Mouse (Mus musculus) limb, embryonic 14.5 days (tissue): Measurements from ENCODE around the gene Rab20. TPM values are rescaled to one million over a fixed set of nuclear protein-coding genes. Genes with fewer than 3 reads are reported as not detected.
A peak's percentile ranks its signal among the peaks of the same experiment; 100 is the strongest.

Experiments
- ATAC-seq: fragments of 200-750 bp; cut with Nextera tagmentation; 2 replicates; pipeline ENCODE4 v1.8.0; 2017; ENCODE audit warnings: low read depth, moderate number of reproducible peaks, moderate TSS enrichment; ENCODE audit not compliant: low FRiP score
- DNase-seq: peaks from one replicate; pipeline ENCODE4 v3.0.0-alpha.2; 2015; ENCODE audit warnings: low spot score
- H3K27ac ChIP-seq: fragments of 300-500 bp; sonication (generic); replicated peaks from 2 replicates; pipeline ENCODE4 v1.5.1; 2014; ENCODE audit warnings: low read depth, mild to moderate bottlenecking, low read length, moderate library complexity, mixed read lengths
- H3K27me3 ChIP-seq: fragments of 300-500 bp; sonication (generic); 2 replicates; pipeline ENCODE4 v1.6.1; 2014; ENCODE audit warnings: low read length, mixed read lengths; ENCODE audit not compliant: control insufficient read depth, insufficient read depth
- H3K36me3 ChIP-seq: fragments of 300-500 bp; sonication (generic); 2 replicates; pipeline ENCODE4 v1.6.1; 2014; ENCODE audit warnings: mild to moderate bottlenecking, low read length, moderate library complexity, mixed read lengths; ENCODE audit not compliant: control insufficient read depth, insufficient read depth
- H3K4me1 ChIP-seq: fragments of 300-500 bp; sonication (generic); 2 replicates; pipeline ENCODE4 v1.6.1; 2014; ENCODE audit warnings: antibody characterized with exemption, low read length, mixed read lengths; ENCODE audit not compliant: control insufficient read depth, insufficient read depth
- H3K4me2 ChIP-seq: fragments of 300-500 bp; sonication (generic); replicated peaks from 2 replicates; pipeline ENCODE4 v1.6.1; 2014; ENCODE audit warnings: low read depth, mild to moderate bottlenecking, low read length, moderate library complexity; ENCODE audit not compliant: severe bottlenecking
- H3K4me3 ChIP-seq: fragments of 300-500 bp; sonication (generic); replicated peaks from 2 replicates; pipeline ENCODE4 v1.5.1; 2014; ENCODE audit warnings: low read length
- H3K9ac ChIP-seq: fragments of 300-500 bp; sonication (generic); 2 replicates; pipeline ENCODE4 v1.6.1; 2014; ENCODE audit warnings: mild to moderate bottlenecking, low read depth, low read length, moderate library complexity; ENCODE audit not compliant: severe bottlenecking
- H3K9me3 ChIP-seq: fragments of 300-500 bp; sonication (generic); 2 replicates; pipeline ENCODE4 v1.6.1; 2016; ENCODE audit warnings: low read length; ENCODE audit not compliant: control insufficient read depth
- POLR2A ChIP-seq: fragments of 200-500 bp; IDR thresholded peaks from 2 replicates; pipeline ENCODE4 v1.8.0; 2012; ENCODE audit warnings: inconsistent platforms, mild to moderate bottlenecking, moderate library complexity, borderline replicate concordance; ENCODE audit not compliant: insufficient read depth, insufficient read length; ENCODE audit errors: extremely low read depth
- WGBS: fragments of 180-500 bp; shearing (Covaris S2); extraction: QIAGEN DNeasy Blood & Tissue Kit; methylation state at CpG from one replicate; pipeline ENCODE4 v1.1.7; 2014; 5-methylcytosine and 5-hydroxymethylcytosine counted together
- polyA plus RNA-seq, 2 experiments: library from polyadenylated mRNA; depleted of rRNA in 1 of 2; stranded (reverse) in 1 of 2; unstranded in 1 of 2; fragments of >200 nt; fragmentation: Nextera tagmentation in 1 of 2; extraction: Ambion mirVana in 1 of 2; gene quantifications; 2 replicates each; pipeline versions ENCODE4 v1.2.1 to v1.2.3; 2012 to 2014

Rab20 gene
- polyA plus RNA-seq (2012; rRNA removed) (1.6 and 1.8 TPM in 2 replicates), polyA plus RNA-seq (2014; fragmentation: Nextera tagmentation; extraction: Ambion mirVana) (1.7 and 2.1 TPM in 2 replicates)

DNA sequence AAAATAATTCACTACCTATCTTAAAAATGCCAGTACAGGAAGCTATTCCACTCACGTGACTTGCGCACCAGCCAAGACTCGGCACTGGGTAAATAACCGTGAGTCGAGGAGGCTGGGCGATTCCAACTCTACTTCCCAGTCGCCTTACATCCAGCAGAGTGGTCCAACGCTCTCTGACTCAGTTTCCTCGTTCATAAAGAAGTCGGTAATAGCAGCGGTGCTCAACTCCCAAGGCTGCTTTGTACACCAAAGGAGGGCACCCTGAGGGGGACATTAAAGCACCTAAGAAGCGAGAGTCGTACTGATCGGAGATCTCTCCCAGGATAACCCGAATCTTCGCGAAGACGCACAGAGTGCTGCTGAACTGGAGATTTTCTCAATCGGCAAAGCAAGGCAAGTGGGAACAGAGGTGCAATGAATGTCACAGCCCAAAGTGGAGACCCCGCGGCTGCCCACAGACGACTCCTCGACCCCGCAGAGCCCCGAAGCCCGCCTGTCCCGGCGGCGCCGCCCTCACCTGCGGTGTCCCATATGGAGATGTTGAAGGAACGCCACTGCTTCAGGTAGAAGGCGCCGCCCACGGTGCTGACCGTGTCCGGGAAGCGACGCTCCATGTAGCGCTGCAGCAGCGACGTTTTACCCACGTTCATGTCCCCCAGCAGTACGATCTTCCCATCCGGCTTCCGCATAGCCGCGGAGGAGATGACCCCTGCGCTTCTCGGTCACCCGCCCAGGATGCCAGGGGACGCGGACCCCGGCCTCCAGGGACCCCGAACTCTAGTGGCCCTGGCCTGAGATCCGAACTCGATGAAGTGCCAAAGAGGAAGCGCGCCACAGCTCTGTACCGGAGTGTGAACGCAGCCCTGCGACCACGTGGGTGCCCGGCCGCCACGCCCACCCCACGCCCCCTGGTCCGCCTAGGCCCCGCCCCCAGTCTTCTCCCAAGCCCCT, at the start of gene Rab20:
Gene Rab20, minus strand, starts transcription at position 900 of the 951 bp plus-strand sequence.
- Histone ChIP-seq H3K27me3 (peaks cover 41% of the 10 kb centered on the region), H3K4me1 (peaks cover 20% of the 10 kb centered on the region), H3K9ac (peak within 1 kb of the TSS; percentile 45; the same call in 1 of the 2 replicates), H3K4me2 (peak within 1 kb of the TSS; percentile 100), H3K4me3 (peak within 1 kb of the TSS; percentile 53), H3K27ac (no peak within 1 kb of the TSS), H3K36me3 (no peaks in the 10 kb centered on the region), H3K9me3 (no peaks in the 10 kb centered on the region)
- under 1% methylated on average over 50 of the region's 69 CpGs for WGBS
- DNase-seq (peak; percentile 70), ATAC-seq (peak; percentile 81)
- TF ChIP-seq POLR2A: no peak

DNA sequence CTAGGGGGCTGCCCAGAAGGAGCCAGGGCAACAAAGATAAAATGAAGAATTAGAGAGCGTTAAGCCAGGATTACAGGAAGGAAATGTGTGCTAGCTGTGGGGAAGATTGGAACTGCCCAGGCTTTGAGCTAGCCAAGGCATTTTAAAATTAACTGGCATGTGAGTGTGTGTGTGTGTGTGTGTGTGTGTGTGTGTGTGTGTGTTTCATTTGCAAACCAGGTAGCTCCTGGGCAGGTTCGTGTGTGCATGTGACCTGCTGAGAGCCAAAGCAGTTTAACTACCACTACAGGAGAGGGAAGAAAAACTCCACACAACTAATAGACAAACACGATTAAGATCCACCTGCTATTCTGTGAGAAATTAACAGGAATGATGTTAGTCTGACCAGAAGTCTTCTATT, 44.8 kb upstream of the Rab20 start:
- H3K36me3 ChIP-seq: peaks cover 29% of the 10 kb centered on the region
- H3K4me3 ChIP-seq: no peak overlapping the region
- H3K9ac ChIP-seq: no peak overlapping the region
- no peak overlapping the region for H3K4me2 ChIP-seq
- H3K9me3 ChIP-seq: no peaks in the 10 kb centered on the region
- no peak for TF ChIP-seq POLR2A
- no peak overlapping the region for H3K27ac ChIP-seq
- ATAC-seq: no peak
- H3K27me3 ChIP-seq: no peaks in the 10 kb centered on the region
- no peaks in the 10 kb centered on the region for H3K4me1 ChIP-seq
- no peak for DNase-seq
- 82% methylated on average over 3 of the region's 3 CpGs for WGBS

DNA sequence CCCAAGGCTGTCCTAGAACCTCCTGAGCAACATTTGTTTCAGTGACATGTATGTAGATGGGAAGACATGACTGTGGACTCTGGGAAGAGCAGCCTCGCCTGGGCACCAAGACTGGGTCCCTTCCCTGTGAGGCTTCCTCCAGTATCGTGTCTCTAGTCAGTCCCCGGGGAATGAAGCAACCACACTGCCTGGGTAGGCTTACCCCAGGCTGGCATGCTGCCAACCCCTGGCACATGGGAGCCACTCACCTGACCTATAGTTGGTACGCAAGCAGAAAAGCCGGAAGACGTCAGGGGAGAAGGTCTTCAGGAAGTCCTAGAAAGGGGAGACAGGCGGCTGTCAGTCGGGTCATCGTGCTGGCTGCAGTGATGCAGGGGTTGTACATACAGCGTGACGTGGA, 40.2 kb upstream of the Rab20 start:
- H3K4me1 ChIP-seq: no peaks in the 10 kb centered on the region
- H3K36me3 ChIP-seq: peaks cover 65% of the 10 kb centered on the region
- no peak overlapping the region for H3K4me3 ChIP-seq
- no peak overlapping the region for H3K4me2 ChIP-seq
- H3K9ac ChIP-seq: no peak overlapping the region
- no peak overlapping the region for H3K27ac ChIP-seq
- DNase-seq: no peak
- no peaks in the 10 kb centered on the region for H3K9me3 ChIP-seq
- no peak for ATAC-seq
- 91% methylated on average over 11 of the region's 11 CpGs for WGBS
- TF ChIP-seq POLR2A: no peak
- no peaks in the 10 kb centered on the region for H3K27me3 ChIP-seq

DNA sequence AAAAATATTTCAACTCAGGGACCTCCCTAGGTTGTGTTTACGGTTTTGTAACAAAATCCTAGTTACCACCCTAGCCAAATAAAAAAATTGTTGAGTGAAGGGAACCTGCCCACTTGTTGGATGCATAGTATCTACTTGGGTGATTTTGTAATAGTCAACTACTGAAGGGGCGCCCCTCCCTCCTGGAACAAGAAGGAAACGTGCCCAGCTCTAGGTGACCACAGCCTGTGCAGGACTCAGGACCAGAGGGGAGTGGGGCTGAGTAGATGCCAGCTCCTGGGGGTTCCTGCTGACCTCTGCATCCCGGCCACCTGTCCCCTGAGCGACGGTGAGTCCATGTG, 39.5 kb upstream of the Rab20 start:
- Histone ChIP-seq H3K9ac (no peak overlapping the region), H3K4me3 (no peak overlapping the region), H3K4me2 (no peak overlapping the region), H3K36me3 (peaks cover 70% of the 10 kb centered on the region), H3K27ac (no peak overlapping the region), H3K9me3 (no peaks in the 10 kb centered on the region), H3K4me1 (no peaks in the 10 kb centered on the region), H3K27me3 (no peaks in the 10 kb centered on the region)
- 89% methylated on average over 6 of the region's 6 CpGs for WGBS
- no peak for TF ChIP-seq POLR2A
- DNase-seq (no peak), ATAC-seq (no peak)

DNA sequence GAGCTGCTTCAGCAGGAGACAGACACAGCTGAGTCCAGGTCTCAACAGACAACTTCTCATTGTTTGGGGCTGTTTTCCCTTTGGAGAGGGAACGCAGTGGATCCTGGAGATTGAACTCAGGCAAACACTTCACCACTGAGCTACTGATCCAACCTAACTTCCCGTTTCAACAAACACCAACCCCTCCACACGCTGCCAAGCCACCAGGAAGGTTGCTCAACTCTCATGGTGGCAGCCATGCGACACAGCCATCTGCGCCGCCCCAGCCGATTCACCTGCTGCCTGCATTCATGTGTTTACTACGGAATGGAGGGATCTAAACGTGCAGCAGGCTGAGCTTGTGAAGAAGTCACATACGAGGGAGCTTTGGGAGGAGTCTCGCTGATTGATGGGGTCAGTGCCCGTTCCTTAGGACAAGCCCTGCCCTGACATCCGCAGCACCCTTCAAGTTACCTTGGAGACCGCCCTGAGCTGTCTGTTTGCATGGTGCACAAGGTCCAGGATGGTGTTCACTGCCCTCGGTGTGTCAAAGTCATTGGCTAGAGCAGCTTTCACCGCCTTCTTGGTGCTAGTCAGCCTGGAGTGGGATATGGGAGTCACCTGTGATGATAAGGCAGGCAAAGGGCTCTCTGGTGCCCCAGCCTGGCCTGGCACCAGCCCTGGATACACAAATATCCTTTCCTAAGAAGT, 39.0 kb upstream of the Rab20 start:
- no peaks in the 10 kb centered on the region for H3K27me3 ChIP-seq
- DNase-seq (no peak), ATAC-seq (no peak)
- no peak overlapping the region for H3K27ac ChIP-seq
- no peak overlapping the region for H3K4me3 ChIP-seq
- WGBS: 84% methylated on average over 16 of the region's 16 CpGs
- no peaks in the 10 kb centered on the region for H3K4me1 ChIP-seq
- no peak for TF ChIP-seq POLR2A
- no peaks in the 10 kb centered on the region for H3K9me3 ChIP-seq
- H3K36me3 ChIP-seq: peaks cover 71% of the 10 kb centered on the region
- no peak overlapping the region for H3K9ac ChIP-seq
- H3K4me2 ChIP-seq: no peak overlapping the region
